Mouse (Mus musculus) left cerebral cortex, adult 9 months (tissue): Measurements from ENCODE around the gene Vezt.
A peak's percentile ranks its signal among the peaks of the same experiment; 100 is the strongest.

Source experiments
- DNase-seq, 2 experiments: peaks; one replicate each; pipeline ENCODE4 v3.0.0; 2022; ENCODE audit warnings: low spot score in 2 of 2

Gene Vezt

GRCm38 (mm10) chr10:93911326-93911725 is 124.3 kb downstream of the Vezt start:
- no peak for DNase-seq

GRCm38 (mm10) chr10:93909811-93910446 is 125.7 kb downstream of the Vezt start:
- DNase-seq = no peak

GRCm38 (mm10) chr10:93909015-93909414 is 126.6 kb downstream of the Vezt start:
- DNase-seq = no peak

GRCm38 (mm10) chr10:93908540-93908939 is 127.1 kb downstream of the Vezt start:
- no peak for DNase-seq

- no peak for DNase-seq
Measured at GRCm38 (mm10) chr10:93907376-93907775, 128.2 kb downstream of the Vezt start.

- no peak for DNase-seq
Measured at GRCm38 (mm10) chr10:93899907-93900306, 135.7 kb downstream of the Vezt start.

- DNase-seq = no peak
Measured at GRCm38 (mm10) chr10:93899303-93899702, 136.3 kb downstream of the Vezt start.

GRCm38 (mm10) chr10:93897043-93897646 is 138.5 kb downstream of the Vezt start, which contains the start of gene Metap2:
Gene Metap2 (minus strand): TSS chr10:93897093.
- DNase-seq = no peak

- DNase-seq = no peak
Measured at GRCm38 (mm10) chr10:93892551-93892950, 143.1 kb downstream of the Vezt start.

- DNase-seq = no peak
Measured at GRCm38 (mm10) chr10:93891031-93891430, 144.6 kb downstream of the Vezt start.

GRCm38 (mm10) chr10:93890565-93890964 is 145.1 kb downstream of the Vezt start:
- DNase-seq = no peak

- DNase-seq = peak; percentile 25 to 60
Measured at GRCm38 (mm10) chr10:93889976-93890375, 145.6 kb downstream of the Vezt start.

GRCm38 (mm10) chr10:93889579-93889950 is 146.1 kb downstream of the Vezt start:
- peak; percentile 63 to 85 for DNase-seq
